Mouse (Mus musculus) adipose tissue, adult 10 weeks (tissue): ENCODE data around the gene Prss34. TPM values are rescaled to one million over a fixed set of nuclear protein-coding genes. Genes with fewer than 3 reads are reported as not detected.

Experiments
- polyA plus RNA-seq: library from polyadenylated mRNA; stranded (reverse); fragments of 350-450 nt; fragmentation: Illumina TruSeq; extraction: RNeasy Lipid Tissue Mini Kit (QIAGEN cat#74804); gene quantifications from one replicate; pipeline ENCODE4 v1.2.3, GENCODE M21; 2014; ENCODE audit warnings: low read depth, low replicate concordance

The Prss34 gene
- 0.43 TPM for polyA plus RNA-seq

DNA sequence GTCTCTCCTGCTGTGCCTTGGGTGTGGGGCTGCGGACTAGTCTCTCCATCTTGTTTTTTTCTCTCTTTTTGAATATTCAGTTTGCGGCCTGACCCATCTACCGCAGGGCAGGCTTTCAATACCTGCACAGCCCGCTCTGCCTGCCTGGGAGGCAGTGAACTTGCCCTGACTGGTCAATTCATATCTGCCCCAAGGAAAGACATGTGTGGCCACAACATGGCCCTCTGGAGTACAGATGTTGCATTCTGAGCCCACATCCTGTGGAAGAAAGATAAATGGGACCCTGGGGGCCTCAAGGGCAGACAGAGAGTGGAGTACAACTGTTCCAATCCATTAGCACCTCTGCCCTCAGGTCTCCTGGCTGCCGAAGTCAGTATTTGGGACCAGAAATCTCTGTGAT lies at the start of gene Prss34:
Gene Prss34, plus strand, starts transcription at position 301 of the 400 bp plus-strand sequence.

DNA sequence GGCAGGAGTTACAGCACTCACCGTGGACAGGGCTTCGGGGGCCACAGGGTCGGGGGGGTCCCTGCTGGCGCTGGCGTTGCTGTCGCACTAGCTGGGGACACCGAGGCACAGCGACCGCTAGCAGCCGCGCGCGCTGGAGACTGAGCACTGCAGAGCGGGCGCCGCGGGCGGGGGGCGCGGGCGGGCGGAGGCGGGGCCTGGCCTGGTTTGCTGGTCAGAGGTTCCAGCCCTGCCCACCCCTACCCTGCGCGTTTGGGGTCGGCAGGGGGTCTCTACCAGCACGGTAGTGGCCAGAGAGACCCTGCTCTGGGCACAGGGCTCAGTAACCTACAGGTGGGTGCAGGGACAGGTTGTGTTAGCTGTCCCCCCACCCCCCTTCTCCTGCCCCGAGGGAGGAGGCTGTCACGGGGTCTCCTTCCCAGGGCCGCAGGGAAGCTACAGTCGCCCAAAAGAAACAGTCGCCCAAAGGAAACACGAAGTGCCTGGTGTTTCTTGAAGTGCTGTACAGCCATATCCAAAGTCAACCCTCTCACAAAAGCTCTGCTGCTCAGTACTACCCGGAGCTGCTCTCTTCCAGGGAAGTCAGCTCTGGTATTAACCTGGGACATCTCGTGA lies 41.9 kb upstream of the Prss34 start, which contains the start of gene Baiap3:
Gene Baiap3, minus strand, starts transcription at position 225 of the 615 bp plus-strand sequence.

DNA sequence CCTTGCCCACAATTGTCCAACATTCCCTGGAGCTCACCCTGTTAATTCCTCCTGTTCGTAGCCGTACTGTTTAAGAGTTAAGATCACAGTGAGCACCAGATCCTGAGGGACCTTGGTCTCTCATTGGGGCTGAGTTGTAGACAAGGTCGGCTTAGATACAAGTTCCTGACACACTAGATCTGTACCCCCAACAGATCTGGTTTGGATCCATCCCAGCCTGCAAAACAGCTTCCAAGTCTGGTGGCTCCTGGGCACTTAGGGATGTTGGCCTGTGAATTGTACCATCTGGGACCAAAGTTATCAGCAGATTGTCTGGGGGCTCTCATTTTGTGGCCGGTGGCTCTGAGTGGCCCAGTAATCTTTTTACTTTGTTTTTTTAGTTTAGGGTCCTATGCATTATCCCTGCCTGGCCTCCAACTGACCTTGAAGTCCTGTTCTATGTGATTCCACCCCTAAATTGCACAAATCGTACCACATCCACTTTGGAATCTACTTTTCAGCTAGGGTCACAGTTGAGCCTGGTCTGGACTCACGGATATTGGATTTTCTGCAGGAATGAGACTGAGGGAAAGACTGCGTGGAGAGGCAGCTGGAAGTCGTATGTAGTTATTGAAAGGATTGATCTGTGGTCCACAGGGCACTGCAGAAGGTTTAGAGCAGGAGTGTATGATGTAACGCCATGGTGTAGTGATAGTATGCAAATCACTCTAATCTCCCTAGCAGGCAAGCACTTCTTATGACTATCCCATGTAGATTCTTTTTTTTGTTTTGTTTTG lies 23.4 kb upstream of the Prss34 start, which contains the start of gene Ube2i:
Gene Ube2i, minus strand, starts transcription at position 52 of the 776 bp plus-strand sequence.

DNA sequence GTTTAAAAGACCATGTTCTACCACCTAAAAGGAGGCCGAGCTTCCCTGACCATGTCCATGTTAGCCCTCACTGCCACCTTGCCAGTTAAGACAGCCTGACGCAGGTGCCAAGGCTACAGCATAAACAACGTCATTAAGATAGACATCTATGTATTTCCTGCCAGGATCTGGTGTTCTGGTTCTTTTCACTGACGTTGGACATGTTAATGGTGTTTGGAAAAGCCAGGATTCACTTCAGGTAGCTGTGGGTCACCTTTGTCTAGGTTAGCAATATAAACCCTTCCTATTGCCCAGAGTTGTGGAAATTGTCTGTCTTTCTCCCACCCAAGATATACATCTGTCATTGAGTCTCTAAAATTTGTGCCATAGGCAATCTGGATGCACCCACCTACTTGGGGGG lies 10.2 kb downstream of the Prss34 start, which contains the start of gene Prss28:
Gene Prss28, plus strand, starts transcription at position 301 of the 400 bp plus-strand sequence.

DNA sequence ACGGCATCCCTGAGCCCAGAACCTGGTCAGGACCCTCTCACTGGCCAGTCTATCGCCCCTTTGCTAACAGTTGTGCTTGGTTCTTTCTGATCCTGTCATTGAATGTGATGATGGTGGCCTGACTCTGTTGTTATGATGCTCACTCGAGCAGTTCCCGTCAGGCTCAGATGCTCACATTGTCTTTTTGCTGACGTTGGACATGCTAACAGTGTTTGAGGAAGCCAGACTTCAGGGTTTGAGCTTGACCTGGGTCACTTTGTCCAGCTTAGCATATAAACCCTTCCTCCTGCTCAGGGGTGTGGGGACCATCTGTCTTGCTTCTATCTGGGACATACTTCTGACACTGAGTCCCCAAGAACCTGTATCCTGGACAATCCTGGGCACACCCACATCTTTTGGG lies 20.2 kb downstream of the Prss34 start, which contains the start of gene Prss29:
Gene Prss29, plus strand, starts transcription at position 301 of the 400 bp plus-strand sequence.

DNA sequence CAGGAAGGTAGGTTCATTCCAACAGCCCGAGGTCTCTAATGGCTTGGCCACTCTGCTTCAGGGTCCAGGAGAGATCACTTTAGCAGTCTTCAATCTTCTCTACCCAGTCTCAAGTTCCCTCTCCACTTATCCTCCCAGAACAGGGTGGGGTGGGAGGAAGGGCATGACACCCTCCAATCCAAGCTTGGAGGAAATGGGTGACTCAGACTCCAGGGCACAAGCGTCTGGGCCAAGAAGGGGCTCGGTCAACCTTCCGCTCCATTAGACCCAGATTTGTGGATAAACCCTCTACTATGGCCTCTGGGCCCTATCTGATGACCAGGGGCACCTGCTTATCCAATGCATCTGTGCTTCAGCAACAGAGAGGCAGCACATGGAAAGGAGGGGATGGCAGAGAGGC lies 47.3 kb downstream of the Prss34 start, which contains the start of gene Tpsab1:
Gene Tpsab1, minus strand, starts transcription at position 101 of the 400 bp plus-strand sequence.

Other genes starting within 250 kb of the Prss34 start
- gene Tmem204, start 214.8 kb upstream of the Prss34 start, polyA plus RNA-seq, result 21.5 TPM
- 26.1 TPM for gene Telo2, start 182.4 kb upstream of the Prss34 start, polyA plus RNA-seq
- gene Ptx4, start 177.6 kb upstream of the Prss34 start, polyA plus RNA-seq, result not detected
- gene Clcn7, start 165.0 kb upstream of the Prss34 start, polyA plus RNA-seq, result 66.5 TPM
- 0.20 TPM for gene Ccdc154, start 135.9 kb upstream of the Prss34 start, polyA plus RNA-seq
- gene Gm38655, start 122.9 kb upstream of the Prss34 start, polyA plus RNA-seq, result 1.1 TPM
- 12.7 TPM for gene BC003965, start 113.8 kb upstream of the Prss34 start, polyA plus RNA-seq
- 13.4 TPM for gene Unkl, start 110.0 kb upstream of the Prss34 start, polyA plus RNA-seq
- 42.7 TPM for gene Gnptg, start 58.3 kb upstream of the Prss34 start, polyA plus RNA-seq
- 19.2 TPM for gene Tsr3, start 58.2 kb upstream of the Prss34 start, polyA plus RNA-seq
- gene Baiap3, start 42.0 kb upstream of the Prss34 start, polyA plus RNA-seq, result 3.1 TPM
- gene Ube2i, start 23.8 kb upstream of the Prss34 start, polyA plus RNA-seq, result 213 TPM
- not detected for gene Prss28, start 10.3 kb downstream of the Prss34 start, polyA plus RNA-seq
- gene Prss29, start 20.3 kb downstream of the Prss34 start, polyA plus RNA-seq, result not detected
- gene Tpsab1, start 47.2 kb downstream of the Prss34 start, polyA plus RNA-seq, result 0.97 TPM
- gene Tpsb2, start 67.9 kb downstream of the Prss34 start, polyA plus RNA-seq, result 9.6 TPM
- not detected for gene Tpsg1, start 70.9 kb downstream of the Prss34 start, polyA plus RNA-seq
- gene Cacna1h, start 135.4 kb downstream of the Prss34 start, polyA plus RNA-seq, result 15.1 TPM
- gene Tekt4, start 156.2 kb downstream of the Prss34 start, polyA plus RNA-seq, result 5.9 TPM
- gene Sstr5, start 198.9 kb downstream of the Prss34 start, polyA plus RNA-seq, result not detected